Mouse (Mus musculus): ENCODE measurements around the gene Tbc1d2.

- TF ChIP-seq CTCF (IDR thresholded peaks at IDR 0.05) (no peak), EP300 (IDR thresholded peaks at IDR 0.05) (no peak)
Observed at GRCm38 (mm10) chr4:46563847-46564246, 86.2 kb downstream of the Tbc1d2 start.

Data from lung, postnatal 0 days (tissue).